Mouse (Mus musculus) B cell, adult 2 months (primary cell): Measurements from ENCODE around the gene Plk3.

Experiments used
- DNase-seq, 2 experiments: peaks; one replicate each; pipeline ENCODE4 v3.0.0; 2022

Plk3 gene

DNA sequence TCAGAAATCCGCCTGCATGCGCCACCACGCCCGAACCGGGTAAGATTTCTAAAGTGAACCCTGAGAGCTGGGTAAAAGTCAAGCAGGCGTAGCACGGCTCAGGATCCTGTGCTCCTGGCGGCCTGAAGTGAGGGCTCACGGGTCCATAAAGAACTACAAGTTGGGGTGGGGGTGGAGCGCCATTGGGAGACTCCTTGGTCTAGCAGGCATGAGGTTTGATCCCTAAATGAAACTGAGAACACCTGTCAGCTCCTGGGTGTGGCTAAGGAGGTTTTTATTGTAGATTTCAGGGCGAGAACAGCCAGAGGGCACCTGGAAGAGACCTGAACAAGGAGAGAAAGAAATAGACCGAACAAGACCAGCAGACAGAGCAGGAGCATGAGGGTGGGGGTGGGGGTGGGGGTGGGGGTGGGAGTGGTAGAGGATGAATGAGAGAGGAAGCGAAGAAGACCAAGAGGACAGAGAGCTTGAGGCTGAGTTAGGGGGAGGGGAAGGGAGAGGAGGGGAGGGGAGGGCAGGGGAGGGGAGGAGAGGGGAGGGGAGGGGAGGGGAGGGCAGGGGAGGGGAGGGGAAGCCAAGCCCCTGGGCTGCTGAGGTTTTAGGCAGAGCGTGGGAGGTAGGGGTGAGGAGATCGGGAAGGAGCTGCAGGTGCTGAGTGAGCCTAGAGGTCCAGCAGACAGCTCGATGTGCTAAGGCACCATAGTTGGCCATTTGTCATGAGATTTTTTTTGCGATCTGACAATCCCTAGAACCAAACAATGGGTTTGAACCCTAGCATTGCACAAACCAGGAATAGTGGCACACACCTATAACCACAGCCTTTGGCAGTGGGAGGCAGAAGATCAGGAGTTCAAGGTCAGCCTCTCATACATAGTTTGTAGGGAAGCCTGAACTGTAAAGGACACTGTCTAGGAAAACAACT, 4.8 kb upstream of the Plk3 start:
- no peak for DNase-seq

GRCm38 (mm10) chr4:117136034-117136433, 2.3 kb upstream of the Plk3 start:
- DNase-seq, result no peak

- DNase-seq, result no peak
Measured at GRCm38 (mm10) chr4:117134601-117134995, 835 bp upstream of the Plk3 start.

DNA sequence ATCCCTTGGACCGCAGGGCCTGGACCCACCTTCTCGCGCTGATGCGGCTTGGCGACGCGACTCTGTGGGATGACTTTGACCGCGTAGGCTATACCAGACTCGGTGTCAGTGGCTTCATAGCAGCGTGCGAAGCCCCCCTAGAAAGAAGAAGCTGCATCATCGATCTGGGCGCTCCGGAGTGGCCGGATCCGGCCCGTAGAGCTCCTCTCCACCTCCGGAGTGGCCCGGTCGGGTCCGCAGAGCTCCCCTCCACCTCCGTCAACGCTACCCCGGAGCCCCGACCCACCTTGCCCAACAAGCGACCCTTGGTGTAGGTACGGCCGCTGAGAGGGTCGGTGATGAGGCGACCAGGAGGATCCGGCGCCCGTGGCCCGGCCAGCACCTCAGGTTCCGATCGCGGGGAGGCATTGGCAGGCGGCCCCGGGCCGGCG, 382 bp downstream of the Plk3 start:
- DNase-seq, result no peak

DNA sequence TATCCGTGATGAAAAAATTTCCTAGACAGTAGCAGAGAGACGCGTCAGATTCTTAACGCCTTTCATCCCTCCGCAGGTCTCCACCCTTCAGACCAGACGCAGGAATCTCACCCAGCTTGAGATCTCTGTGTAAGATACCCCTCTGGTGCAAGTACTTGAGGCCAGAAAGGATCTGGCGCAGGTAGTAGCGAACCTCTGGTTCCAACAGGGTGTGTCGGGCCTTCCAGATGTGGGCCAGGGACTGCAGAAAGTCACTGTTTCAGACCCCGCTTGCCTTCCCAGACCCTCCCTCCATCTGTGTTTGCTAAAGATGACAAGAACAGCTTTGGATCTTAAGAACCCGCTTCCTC, 994 bp downstream of the Plk3 start:
- no peak for DNase-seq

DNA sequence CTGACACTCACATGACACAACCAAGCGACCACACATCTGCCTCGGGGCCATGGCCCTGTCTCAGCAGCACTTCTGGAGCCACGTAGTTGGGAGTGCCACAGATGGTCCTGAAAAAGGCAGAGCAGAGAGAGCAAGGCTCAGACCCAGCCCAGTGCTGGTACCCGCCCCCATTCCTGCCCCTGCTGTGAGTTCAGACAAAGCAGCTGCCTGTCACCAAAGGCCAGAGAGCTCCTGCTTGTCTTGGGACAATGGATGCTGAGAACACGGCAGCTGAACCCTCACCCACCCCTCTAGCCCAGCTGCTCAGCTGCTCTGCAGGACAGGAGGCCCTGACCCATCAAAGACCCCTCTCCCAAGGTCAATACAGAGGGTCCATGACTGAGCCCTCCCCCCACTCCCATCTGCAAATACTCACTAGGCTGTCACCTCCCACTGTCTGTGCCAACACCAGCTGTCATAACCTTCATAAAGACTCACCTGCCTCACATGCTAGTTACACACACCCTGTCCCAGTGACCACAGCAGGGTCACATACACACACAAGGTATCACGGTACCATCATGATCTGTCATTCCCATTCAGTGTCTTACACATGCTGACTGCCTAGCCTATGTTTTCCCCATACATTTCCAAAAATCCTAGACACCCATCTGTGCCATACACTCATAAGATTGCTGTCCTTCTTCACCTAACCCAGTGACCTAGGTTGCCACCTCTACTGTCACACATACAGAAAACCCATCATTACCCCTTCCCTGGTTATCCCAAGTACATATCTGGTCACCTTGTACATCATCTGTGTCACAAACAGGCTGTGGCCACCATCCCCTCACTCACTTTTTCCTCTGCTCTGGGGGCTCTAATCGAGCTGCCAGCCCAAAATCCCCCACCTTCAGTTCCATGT, 1.6 kb downstream of the Plk3 start:
- no peak for DNase-seq

- DNase-seq, result no peak
Measured at GRCm38 (mm10) chr4:117131198-117131597, 2.6 kb downstream of the Plk3 start.

GRCm38 (mm10) chr4:117130790-117131189, 3.0 kb downstream of the Plk3 start:
- no peak for DNase-seq

DNA sequence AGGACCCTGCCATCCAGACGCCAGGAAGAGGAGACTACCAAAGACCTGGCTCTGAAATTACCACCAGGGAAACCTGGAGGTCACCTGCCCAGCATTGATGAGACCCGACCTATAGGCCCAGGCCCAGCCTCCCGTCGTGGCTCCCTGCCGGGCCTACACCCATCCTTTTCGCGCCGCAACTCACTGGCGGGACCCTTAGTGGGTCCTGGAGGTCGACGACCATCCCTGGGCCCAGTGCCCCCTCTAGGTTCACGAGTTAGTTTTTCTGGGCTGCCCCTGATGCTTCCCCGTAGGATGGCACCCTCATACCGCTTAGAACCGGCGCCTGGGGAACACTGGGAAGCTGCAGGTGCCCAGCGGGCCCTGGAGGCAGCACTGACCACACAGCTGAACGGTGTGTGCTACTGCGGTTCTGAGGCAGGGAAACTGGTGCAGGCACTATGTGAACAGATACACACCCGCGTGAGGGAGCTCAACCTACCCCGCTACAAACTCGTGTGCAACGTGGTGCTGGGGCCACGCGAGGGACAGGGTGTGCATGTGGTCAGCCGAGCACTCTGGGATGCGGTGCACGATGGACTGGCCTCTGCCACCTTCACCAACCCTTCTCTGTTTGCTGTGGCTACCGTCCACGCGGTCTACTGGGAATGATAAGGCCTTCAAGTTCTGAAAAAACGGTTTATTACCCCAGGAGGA, 5.6 kb downstream of the Plk3 start:
- DNase-seq, result no peak

- DNase-seq, result peak; percentile 31 to 32
Measured at GRCm38 (mm10) chr4:117126675-117127290, 7.0 kb downstream of the Plk3 start, which contains the start of gene Tctex1d4. Tctex1d4 (plus strand) TSS chr4:117126794.

- DNase-seq, result peak; percentile 57 to 64
Measured at GRCm38 (mm10) chr4:117125910-117126674, 7.7 kb downstream of the Plk3 start.

- DNase-seq, result no peak
Measured at GRCm38 (mm10) chr4:117125348-117125909, 8.3 kb downstream of the Plk3 start, which contains the start of gene Btbd19. Btbd19 (minus strand) TSS chr4:117125725.

DNA sequence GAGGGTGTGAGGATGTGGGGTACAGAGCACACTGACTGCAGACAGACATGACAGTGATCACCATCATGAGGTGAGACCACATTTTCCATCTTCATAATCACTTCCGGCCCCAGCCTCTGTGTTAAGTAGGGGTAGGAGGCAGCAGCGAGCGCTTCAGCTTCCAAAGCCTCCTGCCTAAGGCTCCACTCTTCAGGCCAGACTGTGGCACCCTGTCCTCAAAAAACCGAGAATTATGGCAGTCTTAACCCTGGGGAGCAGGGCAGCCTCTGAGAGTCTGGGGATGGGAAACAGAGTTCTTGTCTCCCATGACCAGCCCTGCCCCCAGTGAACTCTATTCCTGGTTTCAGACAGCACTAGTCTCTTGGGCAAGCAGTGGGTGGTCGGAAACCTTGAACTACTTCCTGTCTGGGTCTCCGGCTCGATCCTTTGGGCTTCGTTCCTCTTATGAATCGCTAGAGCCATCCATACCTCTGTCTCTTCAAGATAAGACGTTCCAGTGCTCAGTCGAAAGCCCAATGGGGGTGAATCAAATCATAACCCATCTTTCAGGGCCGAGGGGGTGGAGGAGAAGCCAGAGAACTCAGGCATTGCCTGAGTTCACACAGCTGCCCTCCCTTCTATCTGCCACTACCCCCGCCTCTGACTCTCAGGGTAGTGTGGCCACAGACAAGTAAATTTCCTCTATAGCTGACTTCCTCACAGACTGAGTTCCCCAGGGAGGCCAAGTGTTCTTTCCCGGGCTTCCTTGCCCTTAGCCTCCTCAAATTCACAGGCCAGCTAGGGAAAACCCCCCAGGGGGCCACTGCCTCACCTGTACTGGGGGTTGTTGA, 9.0 kb downstream of the Plk3 start:
- DNase-seq, result peak; percentile 70 to 73

DNA sequence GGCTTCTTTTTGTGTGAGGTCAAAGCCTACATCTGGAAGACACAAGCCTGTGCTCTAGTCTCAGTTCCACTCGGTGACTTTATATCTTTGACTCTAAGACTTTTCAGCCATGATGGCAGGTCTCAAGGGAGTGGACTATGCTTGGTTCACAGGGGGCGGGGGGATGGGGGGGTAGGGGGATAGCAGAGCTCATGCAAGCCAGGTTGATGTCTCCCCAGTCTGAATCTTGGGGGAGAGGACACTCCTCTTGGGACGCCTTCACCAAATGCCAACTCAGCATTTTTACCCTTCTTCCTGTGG, 9.6 kb downstream of the Plk3 start:
- DNase-seq, result no peak

DNA sequence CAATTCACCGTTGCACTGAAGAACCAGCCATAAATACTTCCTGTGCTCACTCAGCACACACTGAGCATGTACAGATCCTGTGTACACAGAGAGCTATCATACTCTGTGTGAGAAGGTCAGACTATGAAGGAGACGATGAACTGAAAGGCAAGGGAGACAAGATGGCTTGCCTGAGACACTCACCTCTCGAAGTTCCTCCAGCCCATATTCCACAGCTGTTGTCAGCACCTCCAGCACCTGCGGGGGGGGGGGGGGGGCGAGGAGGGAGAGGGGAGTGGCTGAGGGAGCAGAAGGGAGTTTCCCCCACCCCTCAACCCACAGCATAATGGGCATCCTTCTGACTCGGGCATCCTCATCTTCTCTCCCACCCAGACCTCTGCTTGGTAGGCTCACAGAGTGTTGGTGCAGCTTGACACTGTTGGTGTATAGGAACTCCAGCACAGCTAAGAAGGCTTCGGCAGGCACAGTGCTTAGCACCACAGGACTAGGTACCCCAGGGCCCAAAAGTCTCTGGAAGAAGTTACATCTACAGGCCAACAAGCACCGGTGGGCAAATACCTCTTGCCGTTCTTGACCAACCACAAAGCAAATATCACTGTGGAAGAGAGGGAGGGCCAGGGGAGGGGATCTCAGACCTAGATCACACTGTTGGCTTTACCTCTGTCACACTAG, 10.1 kb downstream of the Plk3 start:
- DNase-seq, result peak; percentile 9 to 22

- DNase-seq, result no peak
Measured at GRCm38 (mm10) chr4:117122209-117122608, 11.6 kb downstream of the Plk3 start.

GRCm38 (mm10) chr4:117120445-117121414, 13.0 kb downstream of the Plk3 start:
- DNase-seq, result peak; percentile 90 to 91

DNA sequence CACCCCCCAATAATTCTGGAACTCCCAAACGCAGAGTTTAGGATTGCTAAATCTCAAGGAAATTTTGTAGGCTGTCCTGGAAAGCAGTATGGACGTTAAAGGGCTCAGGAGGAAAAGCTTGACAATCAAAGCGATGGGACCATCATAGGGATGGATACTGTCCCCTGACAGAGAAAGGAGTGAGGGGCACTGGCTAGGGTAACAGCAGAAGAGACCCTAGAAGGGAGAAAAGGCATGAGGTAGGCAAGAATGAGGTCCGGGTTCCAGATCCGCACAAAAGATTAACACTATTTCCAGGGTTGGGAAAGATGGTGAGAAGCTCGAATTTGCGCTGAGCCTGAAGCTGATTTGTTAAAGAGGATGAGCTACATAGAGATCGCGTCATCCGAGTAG, 13.7 kb downstream of the Plk3 start:
- no peak for DNase-seq

GRCm38 (mm10) chr4:117119636-117120035, 14.1 kb downstream of the Plk3 start:
- no peak for DNase-seq
